Mouse (Mus musculus) ES-Bruce4 (cell line): ENCODE measurements around the gene Mboat7.

Experiments
- CTCF ChIP-seq: IDR thresholded peaks from one replicate; pipeline ENCODE4 v1.8.1; 2011; ENCODE audit warnings: low read depth, low read length
- EP300 ChIP-seq: IDR thresholded peaks from 2 replicates; pipeline ENCODE4 v1.6.1; 2011; ENCODE audit warnings: low read depth, low read length; ENCODE audit not compliant: insufficient read depth
- POLR2A ChIP-seq: IDR thresholded peaks from one replicate; pipeline ENCODE4 v1.8.1; 2011; ENCODE audit warnings: low read length; ENCODE audit not compliant: insufficient read depth

- TF ChIP-seq POLR2A = no peak
- TF ChIP-seq CTCF = no peak
- TF ChIP-seq EP300 = no peak
Measured at GRCm38 (mm10) chr7:3707027-3707426, 13.7 kb upstream of the Mboat7 start.
